Mouse (Mus musculus) cerebellum, adult 2 months (tissue): ENCODE results near the gene Jsrp1.

ENCODE experiments used
- CTCF ChIP-seq: fragments of 200-500 bp; IDR thresholded peaks from 2 replicates; pipeline ENCODE4 v1.5.1; 2011; ENCODE audit warnings: low read depth, mild to moderate bottlenecking, control low read depth, low read length, moderate library complexity, borderline replicate concordance; ENCODE audit not compliant: insufficient read depth
- POLR2A ChIP-seq: fragments of 200-500 bp; IDR thresholded peaks from 2 replicates; pipeline ENCODE4 v1.6.1; 2011; ENCODE audit warnings: low read length, control low read depth, borderline replicate concordance; ENCODE audit not compliant: insufficient read depth

DNA sequence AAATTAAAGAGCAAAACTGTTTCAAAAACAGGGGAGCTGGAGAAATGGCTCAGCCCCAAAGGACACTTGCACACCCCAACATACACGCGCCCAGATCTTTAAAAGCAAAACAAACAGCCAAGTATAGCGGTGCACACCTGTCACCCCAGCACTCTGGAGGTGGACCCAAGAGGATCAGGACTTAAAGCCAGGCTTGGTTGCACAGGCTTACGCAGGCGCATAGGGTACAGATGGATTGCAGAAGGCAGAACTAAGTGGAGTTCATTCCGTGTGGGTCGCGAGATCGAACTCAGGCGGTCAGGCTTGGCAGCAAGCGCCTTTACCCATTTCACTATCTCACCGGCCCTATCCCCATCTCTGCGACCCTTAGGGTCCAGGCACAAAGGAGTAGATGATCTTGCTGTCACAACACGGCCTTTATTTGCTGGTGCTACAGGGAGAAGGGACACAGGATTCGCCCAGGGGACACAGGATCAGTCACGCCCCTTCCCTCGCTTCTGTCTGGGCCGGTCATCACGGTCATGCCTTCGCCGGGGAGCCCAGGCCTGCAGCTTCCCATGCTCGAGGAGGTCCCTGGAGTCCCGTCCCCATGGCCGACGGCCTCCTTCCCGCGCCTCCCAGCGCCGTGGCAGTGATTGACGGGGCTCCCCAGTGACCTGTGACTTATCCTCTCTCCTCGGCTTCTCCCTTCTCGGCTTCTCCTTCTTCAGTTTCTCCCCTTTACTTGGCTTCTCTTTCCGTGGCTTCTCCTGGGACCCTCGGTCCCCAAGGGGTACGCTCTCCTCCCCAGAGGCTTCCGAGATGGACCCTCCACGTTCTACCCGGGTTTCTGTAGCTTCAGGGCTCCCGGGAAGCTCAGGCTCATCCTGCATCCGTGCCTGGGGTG, 5.0 kb downstream of the Jsrp1 start:
- TF ChIP-seq CTCF (no peak), POLR2A (no peak)
